Mouse (Mus musculus) cortical plate, adult 2 months (tissue): ENCODE results near the gene Odf3l1.
A peak's percentile ranks its signal among the peaks of the same experiment; 100 is the strongest.

Experiments
- CTCF ChIP-seq: fragments of 200-500 bp; IDR thresholded peaks from 2 replicates; pipeline ENCODE4 v1.5.1; 2011; ENCODE audit warnings: mild to moderate bottlenecking, control low read depth, low read length; ENCODE audit not compliant: insufficient read depth; ENCODE audit errors: extremely low read depth
- POLR2A ChIP-seq: fragments of 200-500 bp; IDR thresholded peaks from 2 replicates; pipeline ENCODE4 v1.6.1; 2011; ENCODE audit warnings: mild to moderate bottlenecking, low read length, control low read depth; ENCODE audit not compliant: insufficient read depth; ENCODE audit errors: extremely low read depth

GRCm38 (mm10) chr9:56843679-56844188 is 20.7 kb downstream of the Odf3l1 start:
- TF ChIP-seq CTCF (peak; percentile 88), POLR2A (no peak)
